Mouse (Mus musculus) neural tube, embryonic 12.5 days (tissue): Measurements from ENCODE around the gene Ddx21. TPM values are rescaled to one million over a fixed set of nuclear protein-coding genes. Genes with fewer than 3 reads are reported as not detected.

Source experiments
- ATAC-seq: fragments of 200-750 bp; cut with Nextera tagmentation; 2 replicates; pipeline ENCODE4 v1.8.0; 2017; ENCODE audit warnings: low read depth, mild to moderate bottlenecking, moderate TSS enrichment, moderate library complexity; ENCODE audit not compliant: low FRiP score
- H3K27ac ChIP-seq: fragments of 300-500 bp; sonication (generic); 2 replicates; pipeline ENCODE4 v1.5.1; 2016
- H3K27me3 ChIP-seq: fragments of 300-500 bp; sonication (generic); replicated peaks from 2 replicates; pipeline ENCODE4 v1.6.1; 2016; ENCODE audit warnings: mild to moderate bottlenecking
- H3K36me3 ChIP-seq: fragments of 300-500 bp; sonication (generic); 2 replicates; pipeline ENCODE4 v1.6.1; 2016; ENCODE audit warnings: mild to moderate bottlenecking
- H3K4me1 ChIP-seq: fragments of 300-500 bp; sonication (generic); 2 replicates; pipeline ENCODE4 v1.6.1; 2016
- H3K4me2 ChIP-seq: fragments of 300-500 bp; sonication (generic); replicated peaks from 2 replicates; pipeline ENCODE4 v1.6.1; 2016; ENCODE audit warnings: mild to moderate bottlenecking
- H3K4me3 ChIP-seq: fragments of 300-500 bp; sonication (generic); 2 replicates; pipeline ENCODE4 v1.5.1; 2016
- H3K9ac ChIP-seq: fragments of 300-500 bp; sonication (generic); 2 replicates; pipeline ENCODE4 v1.6.1; 2016; ENCODE audit warnings: mild to moderate bottlenecking
- H3K9me3 ChIP-seq: fragments of 300-500 bp; sonication (generic); 2 replicates; pipeline ENCODE4 v1.6.1; 2016; ENCODE audit warnings: mild to moderate bottlenecking
- WGBS: fragments of 180-500 bp; shearing (Covaris S2); methylation state at CpG from one replicate; pipeline ENCODE4 v1.1.7; 2016; 5-methylcytosine and 5-hydroxymethylcytosine counted together
- polyA plus RNA-seq: library from polyadenylated mRNA; unstranded; fragments of >200 nt; fragmentation: Nextera tagmentation; extraction: Ambion mirVana; gene quantifications from 2 replicates; pipeline ENCODE4 v1.2.1, GENCODE M21; 2016

Ddx21 gene
- polyA plus RNA-seq, 1 experiment from 2014 or later: 23.8 TPM

GRCm38 (mm10) chr10:62534509-62534908 lies 67.6 kb downstream of the Ddx21 start:
- no peak for ATAC-seq
- Histone ChIP-seq H3K4me2 (no peak overlapping the region), H3K27me3 (no peaks in the 10 kb centered on the region), H3K9me3 (no peaks in the 10 kb centered on the region), H3K4me3 (no peak overlapping the region), H3K4me1 (no peaks in the 10 kb centered on the region), H3K9ac (no peak overlapping the region), H3K27ac (no peak overlapping the region), H3K36me3 (no peaks in the 10 kb centered on the region)
- 89% methylated on average over 7 of the region's 7 CpGs for WGBS

DNA sequence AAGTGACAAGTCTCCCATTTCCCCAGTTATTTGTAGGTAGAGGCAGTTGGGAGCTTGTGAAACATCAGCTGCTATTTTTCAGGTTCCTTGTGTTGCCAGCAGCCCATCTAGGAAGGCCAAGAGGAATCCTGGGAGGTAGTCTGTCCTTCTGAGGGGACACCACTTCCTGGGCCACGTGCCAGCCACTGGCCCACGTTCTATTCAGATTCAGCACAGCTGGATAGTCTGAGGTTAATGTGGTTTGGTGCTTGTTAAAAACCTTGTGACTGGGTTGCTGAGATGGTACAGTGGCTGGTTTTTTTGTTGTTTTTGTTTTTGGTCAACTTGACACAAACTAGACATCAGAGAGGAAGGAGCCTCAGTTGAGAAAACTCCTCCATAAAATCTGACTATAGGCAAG lies 69.2 kb downstream of the Ddx21 start:
- no peak for ATAC-seq
- Histone ChIP-seq H3K9ac (no peak overlapping the region), H3K27ac (no peak overlapping the region), H3K9me3 (no peaks in the 10 kb centered on the region), H3K4me2 (no peak overlapping the region), H3K27me3 (no peaks in the 10 kb centered on the region), H3K36me3 (no peaks in the 10 kb centered on the region), H3K4me3 (no peak overlapping the region), H3K4me1 (no peaks in the 10 kb centered on the region)
- 62% methylated on average over 2 of the region's 2 CpGs for WGBS

Other genes starting within 250 kb of the Ddx21 start
- gene Hk1, start 222.4 kb downstream of the Ddx21 start, polyA plus RNA-seq: 59.9 and 64.7 TPM in 2 replicates
- gene Hkdc1, start 179.8 kb downstream of the Ddx21 start, polyA plus RNA-seq: 0.17 and 0.47 TPM in 2 replicates
- 0.81 and 1.5 TPM in 2 replicates for gene 4930507D05Rik, start 152.8 kb downstream of the Ddx21 start, polyA plus RNA-seq
- gene Supv3l1, start 152.5 kb downstream of the Ddx21 start, polyA plus RNA-seq: 25.0 and 27.0 TPM in 2 replicates
- gene Vps26a, start 115.5 kb downstream of the Ddx21 start, polyA plus RNA-seq: 77.1 and 81.8 TPM in 2 replicates
- 5.9 and 6.9 TPM in 2 replicates for gene Srgn, start 74.8 kb downstream of the Ddx21 start, polyA plus RNA-seq
- 72.8 and 73.8 TPM in 2 replicates for gene Kif1bp, start 23.8 kb downstream of the Ddx21 start, polyA plus RNA-seq
- gene Ddx50, start 48.9 kb upstream of the Ddx21 start, polyA plus RNA-seq: 109 and 112 TPM in 2 replicates
- gene Stox1, start 123.8 kb upstream of the Ddx21 start, polyA plus RNA-seq: 1.7 and 1.9 TPM in 2 replicates
- gene Ccar1, start 190.0 kb upstream of the Ddx21 start, polyA plus RNA-seq: 129 and 147 TPM in 2 replicates